Mouse (Mus musculus) frontal cortex, postnatal 36 days (tissue): ENCODE data around the gene Chit1.

Experiments used
- DNase-seq, 2 experiments: peaks; one replicate each; pipeline ENCODE4 v3.0.0; 2022; ENCODE audit warnings: low spot score in 2 of 2

Chit1 gene

GRCm38 (mm10) chr1:134184089-134184488 lies 73.0 kb downstream of the Chit1 start:
- no peak for DNase-seq

GRCm38 (mm10) chr1:134188217-134188616 lies 77.2 kb downstream of the Chit1 start:
- DNase-seq: no peak

- no peak for DNase-seq
Measured at GRCm38 (mm10) chr1:134188989-134189729, 78.1 kb downstream of the Chit1 start.

- no peak for DNase-seq
Measured at GRCm38 (mm10) chr1:134191192-134191591, 80.2 kb downstream of the Chit1 start.

- DNase-seq: no peak
Measured at GRCm38 (mm10) chr1:134192024-134192423, 81.0 kb downstream of the Chit1 start.

GRCm38 (mm10) chr1:134193126-134193525 lies 82.1 kb downstream of the Chit1 start, which contains the start of gene Mybph:
Gene Mybph, plus strand, starts transcription at chr1:134193448.
- DNase-seq: no peak

- no peak for DNase-seq
Measured at GRCm38 (mm10) chr1:134193674-134194197, 82.7 kb downstream of the Chit1 start.

- no peak for DNase-seq
Measured at GRCm38 (mm10) chr1:134194298-134195022, 83.4 kb downstream of the Chit1 start.

GRCm38 (mm10) chr1:134195117-134195516 lies 84.1 kb downstream of the Chit1 start:
- DNase-seq: no peak

- no peak for DNase-seq
Measured at GRCm38 (mm10) chr1:134195571-134195970, 84.5 kb downstream of the Chit1 start.

GRCm38 (mm10) chr1:134195979-134196378 lies 84.9 kb downstream of the Chit1 start:
- no peak for DNase-seq

GRCm38 (mm10) chr1:134196386-134196785 lies 85.3 kb downstream of the Chit1 start:
- DNase-seq: peak; percentile 81

GRCm38 (mm10) chr1:134197325-134197982 lies 86.4 kb downstream of the Chit1 start:
- DNase-seq: no peak

GRCm38 (mm10) chr1:134198197-134198995 lies 87.4 kb downstream of the Chit1 start:
- no peak for DNase-seq

- DNase-seq: no peak
Measured at GRCm38 (mm10) chr1:134200481-134200880, 89.4 kb downstream of the Chit1 start.
